Mouse (Mus musculus): ENCODE results near the gene Ctsh.

DNA sequence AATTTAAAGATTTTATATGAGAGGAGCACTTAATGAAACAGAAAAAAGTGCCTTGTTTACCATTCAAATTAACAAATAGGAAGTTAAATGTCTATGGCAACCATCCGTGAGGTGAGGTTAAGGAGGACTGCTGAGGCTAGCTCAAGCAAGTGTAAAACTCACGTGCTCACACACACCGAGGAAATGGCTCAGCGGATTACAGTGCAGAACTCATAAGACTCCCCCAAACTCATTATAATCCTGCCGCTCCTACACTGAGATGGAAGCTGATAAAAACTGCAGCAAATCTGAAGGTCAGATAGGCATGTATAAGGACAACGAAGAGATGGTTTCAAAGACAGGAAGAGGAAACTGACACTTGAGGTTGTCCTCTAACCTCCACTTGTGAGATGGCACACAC is 55.4 kb downstream of the Ctsh start:
- TF ChIP-seq CTCF (IDR thresholded peaks at IDR 0.05; ENCODE audit: control insufficient read depth, insufficient read depth, insufficient read length) (no peak), MAX (IDR thresholded peaks at IDR 0.05) (no peak), CEBPB (IDR thresholded peaks at IDR 0.05; ENCODE audit: low read depth) (no peak), USF1 (IDR thresholded peaks at IDR 0.05; ENCODE audit: low read depth) (no peak)
